Mouse (Mus musculus) megakaryocyte, adult 5-6 weeks (primary cell): Measurements from ENCODE around the gene Grk6. TPM values are rescaled to one million over a fixed set of nuclear protein-coding genes. Genes with fewer than 3 reads are reported as not detected.
"Not testable (repeated sequence)": the region's sequence is repeated elsewhere in the genome, so short reads cannot be mapped to it uniquely, and the experiment has no call there.

Experiments
- ATAC-seq: 2 replicates; pipeline ENCODE4 v1.8.0; 2016; ENCODE audit warnings: mild to moderate bottlenecking, inconsistent platforms; ENCODE audit not compliant: poor library complexity, severe bottlenecking
- total RNA-seq, 2 experiments: library from RNA; stranded (forward) in 1 of 2; stranded (reverse) in 1 of 2; fragments of 153-499, 151-499 nt in 1 of 2; fragments of 221-1000, 200-1000 nt in 1 of 2; gene quantifications; 2 replicates each; pipeline versions ENCODE4 v1.2.3 to v1.2.4; 2015 to 2017

Grk6 gene
- total RNA-seq, 2 experiments from 2014 or later: 87.3 to 155 TPM

DNA sequence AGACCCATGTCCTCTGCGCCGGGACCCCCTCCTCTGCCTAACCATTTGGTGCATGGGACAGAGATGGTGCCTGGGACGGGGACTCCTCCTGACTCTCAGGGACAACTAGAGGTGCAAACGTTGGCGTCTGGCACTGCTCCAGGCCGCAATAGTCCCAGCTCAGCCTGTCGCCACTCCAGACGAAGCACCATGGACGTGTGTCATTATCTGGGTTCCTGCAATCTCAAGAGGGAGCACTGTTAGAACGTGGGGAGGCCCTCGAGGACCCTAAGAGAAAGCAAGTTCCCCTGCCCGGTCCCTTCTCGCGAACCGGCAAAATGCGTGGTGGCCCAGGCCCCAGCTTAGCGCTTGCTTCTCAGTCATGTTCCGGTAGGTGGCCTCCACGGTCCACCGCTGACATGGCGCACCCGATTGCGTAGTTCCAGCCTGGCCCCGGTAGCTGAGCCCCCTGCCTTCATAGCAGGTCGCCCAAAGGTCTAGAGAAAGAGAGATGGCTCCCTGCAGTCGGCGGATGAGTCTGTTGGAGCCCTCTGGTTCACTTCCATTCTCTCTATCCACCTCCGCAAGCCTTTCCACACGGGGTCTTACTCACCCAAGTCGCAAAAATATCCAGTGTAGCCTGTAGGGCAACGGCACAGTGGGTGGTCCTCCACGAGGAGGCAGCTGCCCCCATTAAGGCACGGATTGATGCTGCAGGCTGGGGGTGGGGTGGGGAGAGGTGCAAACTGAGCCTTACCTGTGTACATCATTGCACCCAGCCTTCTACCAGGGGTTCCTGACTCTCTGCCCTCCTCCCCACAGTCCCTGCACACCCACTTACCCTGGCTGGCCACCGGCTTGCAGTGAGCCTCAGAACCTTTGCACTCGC, 23.7 kb upstream of the Grk6 start:
- peak; percentile 80 for ATAC-seq

DNA sequence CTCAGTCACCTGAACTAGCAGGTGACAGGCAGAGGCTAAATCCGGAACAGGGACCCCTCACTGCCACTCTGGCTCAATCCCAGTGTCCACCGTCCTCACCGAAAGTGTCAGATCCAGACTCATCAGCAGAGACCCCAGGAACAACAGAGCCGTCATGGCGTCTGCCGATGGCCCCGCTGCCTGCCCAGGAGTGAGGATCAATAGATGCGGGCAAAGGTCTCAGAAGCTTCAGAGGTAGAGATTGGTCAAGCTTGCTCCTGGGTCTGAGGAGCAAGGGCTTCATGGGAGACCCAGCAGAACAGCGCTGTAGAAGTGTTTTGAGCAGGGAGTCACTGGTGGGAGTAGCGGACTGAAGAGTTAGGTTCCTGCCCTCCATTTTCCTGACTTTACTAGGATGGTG, 18.3 kb upstream of the Grk6 start, which contains the start of gene F12:
F12 (minus strand) TSS at position 181 of the 400 bp plus-strand sequence.
- no peak for ATAC-seq

DNA sequence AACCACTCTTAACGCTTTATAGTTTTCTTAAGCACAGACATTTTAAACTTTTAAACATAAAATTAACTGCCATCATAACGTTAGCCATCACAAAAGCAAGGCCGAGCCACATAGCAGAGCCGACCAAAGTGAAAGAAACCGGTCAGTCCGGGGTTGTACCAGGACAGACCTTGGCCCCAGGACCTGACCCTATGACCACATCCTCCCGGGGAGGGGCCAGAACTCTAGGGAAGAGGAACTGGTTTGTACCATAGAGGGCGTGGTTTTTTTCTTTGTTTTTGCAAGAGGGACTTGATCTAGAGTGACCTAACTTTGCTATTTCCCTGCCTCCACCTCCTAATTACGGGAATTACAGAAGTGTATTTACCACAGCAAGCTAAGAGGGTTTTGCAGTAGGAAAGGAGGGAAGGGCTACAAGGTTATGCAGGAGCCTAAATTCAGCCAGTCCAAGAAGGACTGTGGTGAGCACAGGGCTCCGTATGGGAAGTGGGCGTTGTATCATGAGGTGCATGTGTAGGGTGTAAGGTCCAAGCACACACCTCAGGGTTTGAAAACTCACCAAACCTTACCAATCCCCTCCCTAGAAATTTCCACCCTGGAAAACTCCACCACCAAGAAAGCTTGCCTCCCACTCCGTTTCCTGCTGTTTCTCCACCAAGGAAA, 15.5 kb upstream of the Grk6 start:
- ATAC-seq: peak; percentile 93

DNA sequence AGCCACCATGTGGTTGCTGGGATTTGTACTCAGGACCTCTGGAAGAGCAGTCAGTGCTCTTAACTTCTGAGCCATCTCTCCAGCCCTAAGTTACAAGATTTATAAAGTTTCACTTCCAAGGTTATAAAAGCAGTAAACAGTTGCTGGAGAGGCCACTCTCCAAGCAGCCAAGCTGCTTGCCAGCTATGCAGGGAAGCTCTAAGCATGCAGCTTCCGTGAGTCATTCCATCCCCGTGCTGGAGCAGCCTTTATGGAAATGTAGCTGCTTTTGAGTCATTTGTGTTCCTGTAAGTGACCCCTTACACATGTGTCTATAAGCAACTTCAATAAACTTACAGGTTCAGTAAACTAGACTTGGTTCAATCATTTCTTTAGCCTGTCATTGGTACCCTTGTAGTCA, 14.3 kb upstream of the Grk6 start:
- no peak for ATAC-seq

DNA sequence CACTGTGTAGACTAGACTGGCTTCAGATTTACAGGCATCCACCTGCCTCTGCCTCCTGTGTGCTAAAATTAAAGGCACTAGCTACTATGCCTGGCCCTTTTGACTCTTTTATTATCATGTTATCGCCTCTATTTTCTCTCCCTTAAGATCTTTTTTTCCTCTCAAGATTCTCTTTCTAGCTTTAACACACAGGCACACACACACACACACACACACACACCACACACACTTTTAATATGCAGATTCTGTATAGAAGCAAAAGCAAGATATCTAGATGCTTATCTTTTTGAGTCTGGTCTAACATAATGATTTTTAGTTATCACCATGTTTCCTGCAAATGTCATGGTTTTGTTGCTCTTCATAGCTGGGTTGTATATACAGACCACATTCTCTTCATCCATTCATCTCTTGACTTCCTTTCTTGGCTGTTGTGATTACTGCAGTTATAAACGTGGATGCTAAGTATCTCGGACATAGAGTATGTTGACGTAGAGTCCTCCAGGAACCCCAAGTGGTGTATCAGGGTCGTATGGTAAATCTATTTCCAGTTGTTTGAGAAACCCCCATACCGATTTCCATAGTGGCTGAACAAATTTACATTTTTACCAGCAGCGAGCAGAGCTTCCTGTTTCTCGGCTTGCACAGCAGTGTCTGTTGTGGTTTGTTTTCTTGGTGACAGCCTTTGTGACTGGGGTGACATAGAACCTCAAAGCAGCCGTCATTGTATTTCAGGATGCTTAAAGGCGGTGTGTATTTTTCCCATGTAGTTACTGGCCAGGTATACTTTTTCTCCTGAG, 12.8 kb upstream of the Grk6 start:
- ATAC-seq: peak; percentile 61

DNA sequence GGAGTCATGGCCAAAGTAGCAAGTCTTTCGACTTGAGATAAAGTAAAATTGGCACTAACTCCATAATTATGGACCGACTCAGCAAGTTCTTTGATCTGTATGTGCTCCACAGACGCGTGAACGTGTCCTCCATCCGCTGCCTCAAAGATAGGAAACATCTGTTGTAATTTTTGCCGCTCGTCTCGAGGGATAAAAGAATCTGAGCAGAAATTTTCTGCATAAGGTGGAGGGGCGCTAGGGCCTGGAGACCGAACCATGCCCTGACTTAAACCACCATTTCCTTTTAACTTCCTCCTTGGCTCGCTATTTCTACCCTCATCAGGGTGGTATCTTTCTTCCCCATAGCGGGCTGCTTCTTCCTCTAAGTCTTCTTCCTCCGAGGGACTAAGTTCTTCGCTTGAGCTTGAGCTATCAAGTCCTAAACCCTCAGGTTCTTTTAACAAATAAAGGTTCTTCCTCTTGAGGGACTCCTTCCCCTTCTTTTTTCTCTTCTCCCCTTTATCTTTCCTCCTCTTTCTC, 7.7 kb upstream of the Grk6 start:
- ATAC-seq: not testable (repeated sequence)

DNA sequence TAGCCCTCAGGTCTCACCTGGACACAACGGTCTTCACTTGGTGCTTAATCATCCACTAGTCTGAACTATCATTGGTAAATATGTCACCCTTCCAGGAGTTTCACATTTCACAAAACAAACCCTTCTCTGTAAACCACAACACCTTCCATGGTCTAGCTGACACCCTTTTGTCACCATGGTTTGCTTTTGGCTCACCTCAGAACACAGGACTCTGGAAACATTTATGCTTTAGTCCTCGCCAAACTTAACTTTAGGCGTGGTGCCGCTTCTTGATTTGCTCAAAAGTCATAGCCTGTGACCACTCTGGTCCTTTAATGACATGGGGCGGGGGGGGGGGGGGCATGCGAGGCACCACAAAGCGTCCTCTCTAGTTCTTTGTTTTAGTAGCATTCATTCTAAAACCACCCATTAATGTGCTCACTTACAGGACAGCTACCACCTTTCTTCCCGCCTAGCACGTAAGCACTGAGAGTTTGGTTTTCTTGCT, 1.0 kb upstream of the Grk6 start:
- no peak for ATAC-seq

DNA sequence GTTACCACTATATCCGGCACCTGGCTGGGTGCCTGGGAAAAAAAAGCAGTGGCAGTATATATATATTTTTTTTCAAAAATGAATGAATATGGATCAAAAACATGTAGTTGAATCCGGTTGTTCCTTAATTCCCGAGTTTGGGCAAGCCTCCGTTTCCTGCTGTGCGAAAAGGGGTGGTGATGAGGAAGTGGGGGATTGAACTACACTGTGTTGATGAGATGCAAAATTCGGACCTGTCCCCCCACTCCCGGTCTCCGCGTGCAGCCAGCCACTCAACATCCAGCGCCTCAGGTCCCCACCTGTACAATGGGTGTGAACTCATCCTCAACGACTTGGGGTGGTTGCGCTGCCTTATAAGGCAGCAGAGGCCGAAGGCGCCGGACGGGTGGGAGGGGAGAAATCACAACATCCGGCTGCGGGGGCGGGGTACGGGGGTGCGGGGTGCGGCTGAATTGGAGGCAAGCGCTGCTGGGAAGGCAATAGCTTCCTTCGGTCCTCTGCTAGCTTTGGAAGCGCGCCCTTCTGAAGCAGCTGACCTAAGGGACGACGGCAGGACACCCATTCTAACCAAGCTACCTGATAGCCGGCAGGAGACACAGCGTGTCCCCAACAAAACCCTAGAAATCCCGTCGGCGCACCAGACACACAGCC, 461 bp upstream of the Grk6 start:
- peak; percentile 28 for ATAC-seq

DNA sequence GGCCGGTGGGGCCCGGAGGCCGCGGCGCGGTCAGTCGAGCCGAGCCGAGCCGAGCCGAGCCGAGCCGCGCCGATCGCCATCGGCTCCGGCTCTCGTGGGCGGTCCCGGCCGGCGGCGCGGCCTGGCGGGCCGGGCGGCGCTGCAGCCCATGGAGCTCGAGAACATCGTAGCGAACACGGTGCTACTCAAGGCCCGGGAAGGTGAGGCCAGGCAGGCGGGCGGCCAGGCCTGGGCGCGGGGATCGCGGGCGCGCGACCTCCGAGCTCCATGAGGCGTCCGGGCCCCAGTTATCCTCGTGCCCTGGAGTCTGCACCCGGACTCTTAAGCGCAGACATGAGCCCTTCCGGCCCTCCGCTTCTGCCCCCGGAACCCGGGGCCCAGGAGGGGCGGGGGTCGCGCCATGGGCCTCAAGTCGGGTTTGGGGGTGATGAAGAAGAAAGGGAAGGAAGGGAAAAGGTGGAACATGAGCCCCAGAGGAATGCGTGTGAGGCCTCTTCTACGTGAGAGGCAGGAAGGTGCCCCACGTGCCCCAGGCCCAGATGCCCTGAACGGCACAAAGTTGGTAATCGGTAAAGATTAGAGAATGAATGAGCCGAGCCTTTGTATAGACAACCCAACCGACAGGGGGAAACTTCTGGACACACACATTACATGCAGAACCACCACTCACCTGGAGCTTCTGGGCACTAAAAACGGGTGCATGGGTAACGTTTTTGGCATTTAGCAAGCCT, 654 bp downstream of the Grk6 start:
- no peak for ATAC-seq

DNA sequence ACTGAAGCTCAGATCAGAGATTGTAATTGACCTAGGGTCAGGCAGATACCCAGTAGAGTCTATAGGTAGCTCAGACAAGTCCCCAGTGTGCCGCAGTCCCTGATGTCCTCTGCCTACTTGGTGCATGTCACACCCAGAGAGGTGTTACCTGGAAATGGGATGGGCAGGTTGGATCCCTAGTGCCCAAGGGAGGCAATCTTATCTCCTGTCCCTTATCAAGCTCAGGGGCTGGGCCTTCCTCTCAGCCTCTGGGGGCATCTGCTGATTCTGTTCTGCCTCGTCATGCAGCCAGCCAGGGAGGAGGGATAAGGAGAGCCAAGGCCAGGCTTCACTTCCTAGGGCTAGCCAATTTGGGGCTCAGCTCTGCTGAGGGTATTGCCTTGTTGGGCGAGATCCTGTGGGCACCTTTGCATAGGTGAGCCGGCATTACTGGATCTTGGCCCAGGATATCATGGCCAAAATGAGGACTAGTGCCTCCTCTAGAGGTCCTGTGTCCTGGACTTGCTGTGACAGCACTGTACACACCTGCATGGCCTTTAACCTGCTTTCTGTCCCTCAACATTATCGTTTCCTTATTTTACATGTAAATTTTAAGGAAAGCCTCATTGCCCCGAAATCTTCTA, 1.7 kb downstream of the Grk6 start:
- ATAC-seq: no peak

DNA sequence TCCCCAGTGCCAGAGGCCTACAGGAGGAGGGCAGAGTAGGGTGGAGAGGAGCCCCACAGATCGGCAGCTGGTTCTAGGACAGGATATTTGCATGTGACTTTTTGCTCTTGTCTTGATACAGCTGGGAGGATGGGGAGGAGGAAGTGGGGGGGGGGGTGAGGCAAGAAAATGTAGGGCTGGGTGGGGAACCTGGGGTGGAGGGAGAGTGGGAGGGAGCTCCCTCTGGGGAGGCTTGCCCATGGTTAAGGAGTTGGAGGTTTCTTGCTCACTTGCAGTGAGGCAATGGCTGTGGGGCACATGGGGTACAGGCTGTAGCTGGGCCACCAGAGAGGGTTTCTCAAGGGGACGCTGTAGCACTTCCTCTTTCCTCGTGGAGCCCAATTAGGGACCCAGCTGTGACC, 2.7 kb downstream of the Grk6 start:
- ATAC-seq: peak; percentile 61

DNA sequence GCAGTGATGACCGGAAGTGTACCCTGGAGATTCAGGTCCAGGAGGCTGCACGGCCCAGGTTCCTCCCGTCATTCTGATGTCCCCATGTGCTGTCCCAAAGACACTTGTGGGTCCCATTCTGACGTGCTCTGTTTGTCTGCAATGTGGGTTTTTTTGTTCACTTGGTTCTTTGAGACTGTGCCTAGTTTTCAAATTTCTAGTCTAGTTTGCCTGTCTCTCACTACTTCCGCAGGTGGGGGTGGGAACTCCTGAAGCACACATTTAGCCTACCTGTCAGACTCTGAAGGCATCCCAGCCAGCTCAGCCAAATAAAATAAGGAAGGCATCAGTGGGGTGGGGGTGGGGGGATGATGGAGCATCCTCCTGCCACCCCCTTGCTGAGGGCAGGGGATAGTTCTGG, 3.3 kb downstream of the Grk6 start:
- no peak for ATAC-seq

DNA sequence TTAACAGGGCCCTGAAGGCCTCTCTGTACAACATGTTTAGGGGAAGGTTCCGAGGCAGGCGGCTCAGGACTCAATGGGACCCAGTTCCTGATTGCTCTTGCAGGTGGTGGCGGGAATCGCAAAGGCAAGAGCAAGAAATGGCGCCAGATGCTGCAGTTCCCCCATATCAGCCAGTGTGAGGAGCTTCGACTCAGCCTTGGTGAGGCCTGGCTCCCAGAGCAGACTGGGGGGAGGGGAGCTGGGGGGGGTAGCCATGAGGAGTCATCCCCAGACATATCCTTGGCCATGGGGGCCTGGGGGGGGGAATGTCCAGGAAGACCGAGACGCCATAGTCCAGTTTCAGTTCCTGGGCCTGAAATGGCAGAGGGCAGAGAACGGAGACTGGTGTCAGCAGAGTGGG, 4.3 kb downstream of the Grk6 start:
- ATAC-seq: no peak

DNA sequence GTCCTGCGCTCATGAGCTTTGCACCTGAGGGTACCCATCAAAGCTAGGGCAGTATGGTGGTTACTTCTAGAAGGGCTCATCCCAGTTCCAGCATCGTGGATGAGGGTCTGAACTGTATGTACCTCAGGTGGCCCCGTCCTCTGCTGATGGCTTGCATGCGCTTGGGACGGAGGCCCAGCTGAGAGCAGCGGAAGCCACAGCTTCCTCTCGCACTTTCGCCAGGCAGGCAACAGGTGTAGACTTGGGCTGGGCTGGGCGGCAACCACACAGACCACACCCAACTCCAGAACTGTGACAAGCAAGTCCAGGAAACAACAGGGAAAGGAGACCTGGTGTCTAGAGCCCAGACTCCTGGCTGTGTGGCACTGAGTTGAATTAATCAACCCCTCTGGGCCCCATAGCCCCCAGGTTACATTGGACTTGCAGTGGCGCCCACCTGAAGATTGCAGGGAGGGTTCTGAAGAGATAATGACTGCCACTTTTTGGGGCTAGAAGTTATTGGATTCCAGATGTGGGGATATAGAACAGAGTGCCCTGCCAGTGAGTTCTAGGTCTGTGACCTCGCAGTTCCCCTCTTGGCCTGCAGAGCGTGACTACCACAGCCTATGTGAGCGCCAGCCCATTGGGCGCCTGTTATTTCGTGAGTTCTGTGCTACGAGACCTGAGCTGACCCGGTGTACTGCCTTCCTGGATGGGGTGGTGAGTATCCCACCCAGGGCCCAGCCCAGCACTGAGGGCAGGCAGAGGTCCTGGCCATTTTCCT, 5.0 kb downstream of the Grk6 start:
- peak; percentile 33 for ATAC-seq

DNA sequence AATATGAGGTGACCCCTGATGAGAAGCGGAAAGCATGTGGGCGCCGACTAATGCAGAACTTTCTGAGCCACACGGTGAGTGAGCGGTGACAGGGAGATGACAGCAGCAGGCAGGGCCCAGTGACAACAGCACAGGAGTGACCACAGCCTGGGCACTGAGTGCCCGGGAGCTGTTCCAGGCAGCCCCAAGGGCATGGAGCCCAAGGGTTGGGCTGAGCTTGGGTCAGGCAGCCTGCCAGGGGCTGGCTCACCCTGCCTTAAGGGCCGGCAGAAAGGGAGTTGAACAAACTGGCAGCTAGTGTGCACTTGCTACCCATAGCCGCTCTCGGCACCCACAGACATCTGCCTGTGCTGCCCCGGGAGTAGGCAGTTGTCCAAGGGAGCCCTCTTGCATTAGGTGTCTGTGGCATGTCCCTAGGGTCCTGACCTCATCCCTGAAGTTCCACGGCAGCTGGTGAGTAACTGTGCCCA, 5.7 kb downstream of the Grk6 start:
- ATAC-seq: no peak

DNA sequence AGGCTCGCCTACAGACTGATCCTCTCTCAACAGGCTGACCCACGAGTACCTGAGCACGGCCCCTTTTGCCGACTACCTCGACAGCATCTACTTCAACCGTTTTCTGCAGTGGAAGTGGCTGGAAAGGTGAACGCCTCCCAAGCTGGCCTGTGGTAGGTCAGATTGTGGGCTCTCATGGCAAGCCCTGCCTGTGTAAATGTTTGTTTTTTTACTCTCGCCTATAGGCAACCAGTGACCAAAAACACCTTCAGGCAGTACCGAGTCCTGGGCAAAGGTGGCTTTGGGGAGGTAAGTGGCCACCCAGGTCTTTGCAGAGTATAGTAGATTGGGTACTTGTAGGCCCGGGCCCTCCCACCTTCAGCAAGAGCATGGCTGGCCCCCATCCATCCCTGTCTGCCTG, 6.4 kb downstream of the Grk6 start:
- ATAC-seq: no peak

DNA sequence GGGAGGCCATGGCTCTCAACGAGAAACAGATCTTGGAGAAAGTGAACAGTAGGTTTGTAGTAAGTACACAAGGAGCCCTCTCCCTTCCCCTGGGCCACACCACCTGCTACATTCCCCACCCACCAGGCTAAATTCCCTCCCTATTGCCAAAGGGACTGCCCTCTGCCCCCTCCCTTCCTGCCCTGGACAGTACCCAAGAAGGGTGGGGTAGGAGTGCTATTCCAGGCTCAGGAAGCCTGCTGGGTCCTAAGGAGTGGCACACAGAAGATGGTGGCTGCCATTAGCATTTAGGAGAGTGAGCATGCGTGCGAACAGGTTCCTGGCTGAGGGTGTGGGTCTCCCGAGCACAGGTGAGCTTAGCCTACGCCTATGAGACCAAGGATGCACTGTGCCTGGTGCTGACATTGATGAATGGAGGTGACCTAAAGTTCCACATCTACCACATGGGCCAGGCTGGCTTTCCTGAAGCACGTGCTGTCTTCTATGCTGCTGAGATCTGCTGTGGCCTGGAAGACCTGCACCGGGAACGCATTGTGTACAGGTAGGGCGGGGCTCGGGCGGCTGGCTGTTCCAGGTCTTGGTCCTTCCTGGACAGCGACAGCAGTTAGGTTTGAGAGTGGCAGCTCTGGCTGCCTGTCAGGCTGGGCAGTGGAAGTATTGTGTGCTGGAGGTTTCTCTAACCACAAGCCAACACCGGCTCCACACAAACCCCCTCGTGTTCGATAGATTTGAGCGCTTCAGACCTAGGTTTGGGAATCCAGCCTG, 7.1 kb downstream of the Grk6 start:
- ATAC-seq: no peak

DNA sequence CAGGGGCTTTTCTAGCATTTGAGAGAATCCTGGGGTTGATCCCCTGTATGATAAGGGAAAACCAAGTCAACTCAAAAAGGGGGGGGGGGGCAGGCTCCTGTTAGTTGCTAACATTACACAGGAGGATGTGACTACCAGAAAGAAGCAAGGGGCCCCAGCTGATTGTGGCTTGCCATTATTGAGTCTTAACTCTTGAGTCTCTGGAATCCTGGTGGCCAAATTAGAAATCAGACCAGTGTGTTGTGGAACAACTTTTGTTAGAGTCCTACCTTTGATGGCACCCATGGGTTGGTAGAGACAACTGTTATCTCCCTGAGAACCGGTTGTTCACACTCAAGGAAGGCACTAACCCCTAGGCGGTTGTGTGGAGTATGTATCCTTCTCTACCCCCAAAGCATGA, 18.1 kb downstream of the Grk6 start:
- ATAC-seq: no peak
